Mouse (Mus musculus): ENCODE data around the gene Ociad1. TPM values are rescaled to one million over a fixed set of nuclear protein-coding genes. Genes with fewer than 3 reads are reported as not detected.
A peak's percentile ranks its signal among the peaks of the same experiment; 100 is the strongest.
"Not testable (repeated sequence)": the region's sequence is repeated elsewhere in the genome, so short reads cannot be mapped to it uniquely, and the experiment has no call there.

Ociad1 gene
- polyA plus RNA-seq, 1 experiment from 2014 or later = 160 TPM

DNA sequence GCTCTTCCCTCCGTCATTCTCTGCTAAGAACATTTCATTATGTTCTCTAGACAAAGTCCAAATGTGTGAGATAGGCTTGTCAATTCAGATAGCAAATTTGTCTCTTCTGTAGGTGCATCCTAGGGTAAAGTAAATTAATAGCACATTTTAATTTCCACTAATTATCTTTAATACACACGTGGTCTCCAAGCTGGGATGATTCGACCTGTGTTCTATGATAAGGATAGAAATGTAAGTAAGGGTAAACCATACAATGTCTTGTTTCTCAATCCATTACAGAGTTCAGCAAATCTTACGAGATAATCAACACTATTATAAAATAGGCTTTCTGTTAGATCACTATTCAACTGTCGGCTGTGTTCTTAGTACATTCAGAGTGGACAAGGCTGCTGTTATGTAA, 26.7 kb downstream of the Ociad1 start:
- peaks cover 32% of the 10 kb centered on the region for H3K36me3 ChIP-seq (ENCODE audit: control insufficient read depth, insufficient read depth, low read length)
- no peaks in the 10 kb centered on the region for H3K27me3 ChIP-seq (ENCODE audit: control insufficient read depth, insufficient read depth, low read length)
- no peaks in the 10 kb centered on the region for H3K9me3 ChIP-seq (ENCODE audit: control insufficient read depth, low read length)
- no peak overlapping the region for H3K4me3 ChIP-seq (ENCODE audit: control insufficient read depth in 1 of 2, insufficient read depth in 1 of 2, low read depth in 1 of 2, low read length in 2 of 2)
- ATAC-seq (ENCODE audit: insufficient number of reproducible peaks, insufficient read depth, low FRiP score, low read depth) = no peak
- H3K4me1 ChIP-seq (ENCODE audit: control insufficient read depth in 2 of 2, insufficient read depth in 2 of 2, low read length in 2 of 2) = peaks cover 2 to 15% of the 10 kb centered on the region in 2 experiments
- H3K4me2 ChIP-seq (ENCODE audit: low read length) = no peak overlapping the region
- no peak overlapping the region for H3K9ac ChIP-seq (ENCODE audit: low read length)
- H3K27ac ChIP-seq (replicated peaks in 1 of 2; ENCODE audit: control insufficient read depth in 1 of 2, insufficient read depth in 1 of 2, low read depth in 2 of 2, low read length in 2 of 2) = no peak overlapping the region
- WGBS = 88% methylated on average over 5 of the region's 5 CpGs

DNA sequence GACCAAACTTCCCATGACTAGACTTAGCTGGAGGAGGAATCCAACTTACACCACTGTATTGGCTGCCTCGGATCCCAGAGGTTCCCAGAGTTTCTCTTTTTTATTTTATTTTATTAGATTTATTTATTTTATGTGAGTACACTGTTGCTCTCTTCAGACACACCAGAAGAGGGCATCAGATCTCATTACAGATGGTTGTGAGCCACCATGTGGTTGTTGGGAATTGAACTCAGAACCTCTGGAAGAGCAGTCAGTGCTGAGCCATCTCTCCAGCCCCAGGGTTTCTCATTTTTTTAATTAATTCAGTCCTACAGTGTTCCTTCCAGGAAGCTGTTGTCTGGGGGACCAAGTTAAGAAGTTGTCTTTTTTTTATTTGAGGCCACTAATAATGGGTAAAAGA, 30.1 kb downstream of the Ociad1 start:
- H3K27ac ChIP-seq (replicated peaks in 1 of 2; ENCODE audit: control insufficient read depth in 1 of 2, insufficient read depth in 1 of 2, low read depth in 2 of 2, low read length in 2 of 2); H3K4me1 ChIP-seq (ENCODE audit: control insufficient read depth in 2 of 2, insufficient read depth in 2 of 2, low read length in 2 of 2); H3K27me3 ChIP-seq (ENCODE audit: control insufficient read depth, insufficient read depth, low read length); H3K9ac ChIP-seq (ENCODE audit: low read length); H3K9me3 ChIP-seq (ENCODE audit: control insufficient read depth, low read length); H3K36me3 ChIP-seq (ENCODE audit: control insufficient read depth, insufficient read depth, low read length); ATAC-seq (ENCODE audit: insufficient number of reproducible peaks, insufficient read depth, low FRiP score, low read depth); H3K4me2 ChIP-seq (ENCODE audit: low read length); H3K4me3 ChIP-seq (ENCODE audit: control insufficient read depth in 1 of 2, insufficient read depth in 1 of 2, low read depth in 1 of 2, low read length in 2 of 2): not testable (repeated sequence)
- 92% methylated on average over 1 of the region's 1 CpGs for WGBS

DNA sequence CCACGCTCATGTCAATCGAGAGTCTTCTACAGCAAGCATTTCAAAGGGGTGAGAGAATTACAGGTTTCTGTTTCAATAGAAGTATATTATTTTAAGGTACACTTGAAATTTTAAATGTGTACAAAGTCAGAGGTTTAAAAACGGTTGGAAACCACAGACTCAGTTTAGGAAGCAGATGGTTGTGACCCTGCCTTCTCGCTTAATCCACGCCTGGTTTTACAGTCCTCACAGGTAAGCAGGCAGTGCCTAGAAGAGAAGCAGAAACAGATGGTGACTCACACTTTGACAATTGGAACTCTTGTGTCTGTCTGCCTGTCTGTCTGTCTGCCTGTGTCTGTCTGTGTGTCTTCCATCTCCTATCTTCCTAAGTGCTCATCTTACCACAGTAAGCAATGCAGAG, 31.0 kb downstream of the Ociad1 start:
- Histone ChIP-seq H3K27me3 (ENCODE audit: control insufficient read depth, insufficient read depth, low read length) (no peaks in the 10 kb centered on the region), H3K4me3 (ENCODE audit: control insufficient read depth in 1 of 2, insufficient read depth in 1 of 2, low read depth in 1 of 2, low read length in 2 of 2) (no peak overlapping the region), H3K9ac (ENCODE audit: low read length) (no peak overlapping the region), H3K4me1 (ENCODE audit: control insufficient read depth in 2 of 2, insufficient read depth in 2 of 2, low read length in 2 of 2) (no peaks in the 10 kb centered on the region), H3K27ac (replicated peaks in 1 of 2; ENCODE audit: control insufficient read depth in 1 of 2, insufficient read depth in 1 of 2, low read depth in 2 of 2, low read length in 2 of 2) (no peak overlapping the region), H3K36me3 (ENCODE audit: control insufficient read depth, insufficient read depth, low read length) (0 out of 2 replicates have a peak, but pooled peaks cover 5% of the 10 kb centered on the region), H3K4me2 (ENCODE audit: low read length) (no peak overlapping the region), H3K9me3 (ENCODE audit: control insufficient read depth, low read length) (no peaks in the 10 kb centered on the region)
- 75% methylated on average over 5 of the region's 5 CpGs for WGBS
- ATAC-seq (ENCODE audit: insufficient number of reproducible peaks, insufficient read depth, low FRiP score, low read depth) = no peak

DNA sequence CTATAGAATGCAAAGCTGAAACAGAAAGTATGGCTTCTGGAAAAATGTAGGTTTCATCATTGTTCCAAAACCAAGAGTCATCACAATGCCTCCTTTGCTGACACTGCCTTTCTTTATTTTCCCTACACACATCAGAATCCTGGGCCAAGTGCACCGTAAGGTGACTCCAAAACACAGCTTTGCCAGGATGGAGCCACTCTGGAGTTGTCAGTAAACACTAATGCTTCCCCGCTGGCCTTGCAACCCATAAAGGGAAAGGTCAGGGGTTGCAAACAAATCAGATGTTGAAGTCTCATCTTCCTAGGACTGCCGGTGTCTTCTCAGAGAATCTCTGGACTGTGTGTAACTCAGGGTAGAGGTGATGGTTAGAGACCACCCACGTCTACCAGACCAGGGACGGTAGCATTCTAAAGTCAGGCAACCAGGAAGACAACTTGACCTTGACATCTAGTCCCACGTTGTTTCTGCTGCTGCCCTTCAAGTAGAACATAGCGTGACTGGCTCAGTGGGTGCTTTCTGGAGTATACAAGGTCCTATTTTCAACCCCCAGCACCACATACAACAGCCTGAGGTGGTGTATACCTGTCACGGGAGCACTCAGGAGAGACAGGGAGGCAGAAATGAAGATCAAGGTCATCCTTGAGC, 32.1 kb downstream of the Ociad1 start:
- H3K4me1 ChIP-seq (ENCODE audit: control insufficient read depth in 2 of 2, insufficient read depth in 2 of 2, low read length in 2 of 2) = no peaks in the 10 kb centered on the region
- 76% methylated on average over 8 of the region's 8 CpGs for WGBS
- no peaks in the 10 kb centered on the region for H3K27me3 ChIP-seq (ENCODE audit: control insufficient read depth, insufficient read depth, low read length)
- no peak overlapping the region for H3K4me2 ChIP-seq (ENCODE audit: low read length)
- no peak overlapping the region for H3K4me3 ChIP-seq (ENCODE audit: control insufficient read depth in 1 of 2, insufficient read depth in 1 of 2, low read depth in 1 of 2, low read length in 2 of 2)
- no peak overlapping the region for H3K27ac ChIP-seq (replicated peaks in 1 of 2; ENCODE audit: control insufficient read depth in 1 of 2, insufficient read depth in 1 of 2, low read depth in 2 of 2, low read length in 2 of 2)
- 0 out of 2 replicates have a peak, but pooled peaks cover 5% of the 10 kb centered on the region for H3K36me3 ChIP-seq (ENCODE audit: control insufficient read depth, insufficient read depth, low read length)
- ATAC-seq (ENCODE audit: insufficient number of reproducible peaks, insufficient read depth, low FRiP score, low read depth) = no peak
- H3K9me3 ChIP-seq (ENCODE audit: control insufficient read depth, low read length) = no peaks in the 10 kb centered on the region
- no peak overlapping the region for H3K9ac ChIP-seq (ENCODE audit: low read length)

DNA sequence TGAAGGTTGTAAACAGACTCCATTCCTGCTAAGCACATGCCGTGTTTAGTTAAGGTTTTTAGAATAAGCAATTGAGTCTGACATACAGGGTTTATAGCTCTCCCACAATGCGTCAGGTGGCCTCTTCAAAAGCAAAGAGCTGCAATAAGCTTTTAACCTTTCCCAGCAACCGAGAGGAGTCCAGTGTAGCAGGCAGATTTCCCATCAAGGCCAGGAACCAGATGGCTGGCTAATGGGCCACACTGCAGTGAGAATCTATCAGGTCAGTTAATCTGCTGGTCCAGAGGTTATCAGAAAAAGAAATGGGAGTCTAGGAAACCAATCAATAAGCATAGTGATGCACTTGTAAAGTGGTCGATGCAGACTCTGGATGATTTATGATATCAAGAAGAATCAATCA, 38.4 kb downstream of the Ociad1 start:
- Histone ChIP-seq H3K36me3 (ENCODE audit: control insufficient read depth, insufficient read depth, low read length) (no peaks in the 10 kb centered on the region), H3K4me3 (ENCODE audit: control insufficient read depth in 1 of 2, insufficient read depth in 1 of 2, low read depth in 1 of 2, low read length in 2 of 2) (no peak overlapping the region), H3K27ac (replicated peaks in 1 of 2; ENCODE audit: control insufficient read depth in 1 of 2, insufficient read depth in 1 of 2, low read depth in 2 of 2, low read length in 2 of 2) (no peak overlapping the region), H3K27me3 (ENCODE audit: control insufficient read depth, insufficient read depth, low read length) (no peaks in the 10 kb centered on the region), H3K4me2 (ENCODE audit: low read length) (no peak overlapping the region), H3K4me1 (ENCODE audit: control insufficient read depth in 2 of 2, insufficient read depth in 2 of 2, low read length in 2 of 2) (peaks cover 11% of the 10 kb centered on the region in 2 experiments), H3K9ac (ENCODE audit: low read length) (no peak overlapping the region), H3K9me3 (ENCODE audit: control insufficient read depth, low read length) (no peaks in the 10 kb centered on the region)
- 57% methylated on average over 4 of the region's 4 CpGs for WGBS
- no peak for ATAC-seq (ENCODE audit: insufficient number of reproducible peaks, insufficient read depth, low FRiP score, low read depth)

DNA sequence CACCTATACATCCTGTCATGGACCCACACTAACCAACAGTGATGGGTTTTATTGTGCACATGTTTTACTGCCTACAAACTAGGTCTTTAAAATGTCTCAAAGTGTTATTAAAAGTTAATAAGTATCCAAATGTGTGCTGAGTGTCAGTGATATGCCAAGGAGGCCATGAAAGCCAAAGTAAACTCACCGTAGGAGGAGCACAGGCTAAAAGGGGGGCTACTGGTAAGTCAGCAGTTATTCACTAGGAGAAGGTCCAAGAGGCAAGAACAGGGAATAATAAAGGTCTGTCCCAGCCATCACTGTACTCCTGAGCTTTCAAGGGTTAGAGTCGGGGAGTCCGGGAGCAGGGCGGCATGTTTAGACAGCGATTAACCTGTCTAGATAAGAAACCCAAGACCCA, 43.9 kb downstream of the Ociad1 start:
- H3K9me3 ChIP-seq (ENCODE audit: control insufficient read depth, low read length) = no peaks in the 10 kb centered on the region
- H3K27ac ChIP-seq (replicated peaks in 1 of 2; ENCODE audit: control insufficient read depth in 1 of 2, insufficient read depth in 1 of 2, low read depth in 2 of 2, low read length in 2 of 2) = no peak overlapping the region
- H3K27me3 ChIP-seq (ENCODE audit: control insufficient read depth, insufficient read depth, low read length) = no peaks in the 10 kb centered on the region
- H3K9ac ChIP-seq (ENCODE audit: low read length) = no peak overlapping the region
- H3K4me3 ChIP-seq (ENCODE audit: control insufficient read depth in 1 of 2, insufficient read depth in 1 of 2, low read depth in 1 of 2, low read length in 2 of 2) = no peak overlapping the region
- H3K4me2 ChIP-seq (ENCODE audit: low read length) = no peak overlapping the region
- ATAC-seq (ENCODE audit: insufficient number of reproducible peaks, insufficient read depth, low FRiP score, low read depth) = peak; percentile 24; the same call in 1 of the 2 replicates
- peaks cover 19 to 25% of the 10 kb centered on the region in 2 experiments for H3K4me1 ChIP-seq (ENCODE audit: control insufficient read depth in 2 of 2, insufficient read depth in 2 of 2, low read length in 2 of 2)
- WGBS = 9% methylated on average over 5 of the region's 5 CpGs
- H3K36me3 ChIP-seq (ENCODE audit: control insufficient read depth, insufficient read depth, low read length) = no peaks in the 10 kb centered on the region

DNA sequence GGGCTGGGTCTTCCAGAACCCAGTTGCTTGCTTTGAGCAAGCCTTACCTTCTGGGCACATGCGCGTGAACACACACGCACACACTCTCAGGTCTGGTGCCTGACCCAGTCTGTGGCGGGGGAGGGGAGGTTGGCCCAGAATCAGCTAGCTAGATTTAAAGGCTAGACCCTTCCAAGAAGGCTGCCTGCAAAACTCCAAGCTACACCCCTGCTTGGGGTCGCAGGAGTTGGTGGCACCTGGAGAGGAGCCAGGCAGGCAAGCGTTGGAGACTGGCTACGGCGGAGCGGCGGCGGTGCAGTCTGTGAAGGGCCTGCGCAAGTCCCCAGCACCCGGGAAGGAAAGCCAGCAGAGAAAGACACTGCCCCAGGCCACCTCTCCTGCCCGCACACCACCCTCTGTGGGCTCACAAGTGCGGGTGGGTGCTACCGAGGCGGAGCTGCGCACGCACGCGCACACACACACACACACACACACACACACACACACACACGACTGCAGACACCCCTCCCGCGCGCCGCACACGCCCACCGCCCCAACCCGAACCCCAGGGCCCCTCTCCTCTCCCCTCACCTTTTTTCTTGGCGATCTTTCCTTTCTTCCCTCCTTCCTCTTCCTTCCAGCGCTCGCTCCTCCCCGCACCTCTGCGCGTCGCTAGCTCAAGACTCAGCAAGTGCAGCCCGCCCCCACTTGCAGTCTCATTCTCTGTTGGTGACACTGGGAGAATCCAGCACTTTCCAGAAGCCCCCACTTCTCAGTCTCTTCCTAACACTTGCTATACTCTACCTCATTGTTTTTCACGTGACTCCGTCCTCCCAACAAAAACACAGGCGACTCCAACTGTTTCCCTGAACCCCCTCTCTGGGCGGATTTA, 45.6 kb downstream of the Ociad1 start:
- Histone ChIP-seq H3K4me3 (ENCODE audit: control insufficient read depth in 1 of 2, insufficient read depth in 1 of 2, low read depth in 1 of 2, low read length in 2 of 2) (peak overlapping the region; percentile 66 to 88), H3K9ac (ENCODE audit: low read length) (peak overlapping the region; percentile 80), H3K27me3 (ENCODE audit: control insufficient read depth, insufficient read depth, low read length) (no peaks in the 10 kb centered on the region), H3K36me3 (ENCODE audit: control insufficient read depth, insufficient read depth, low read length) (no peaks in the 10 kb centered on the region), H3K4me2 (ENCODE audit: low read length) (peak overlapping the region; percentile 83), H3K27ac (replicated peaks in 1 of 2; ENCODE audit: control insufficient read depth in 1 of 2, insufficient read depth in 1 of 2, low read depth in 2 of 2, low read length in 2 of 2) (peak overlapping the region; percentile 50 to 64), H3K9me3 (ENCODE audit: control insufficient read depth, low read length) (no peaks in the 10 kb centered on the region), H3K4me1 (ENCODE audit: control insufficient read depth in 2 of 2, insufficient read depth in 2 of 2, low read length in 2 of 2) (peaks cover 16 to 22% of the 10 kb centered on the region in 2 experiments)
- peak; percentile 19; the same call in 1 of the 2 replicates for ATAC-seq (ENCODE audit: insufficient number of reproducible peaks, insufficient read depth, low FRiP score, low read depth)
- 6% methylated on average over 34 of the region's 41 CpGs for WGBS
